Mouse (Mus musculus) limb, embryonic 11.5 days (tissue): Measurements from ENCODE around the gene Hoxd8. TPM values are rescaled to one million over a fixed set of nuclear protein-coding genes. Genes with fewer than 3 reads are reported as not detected.

Source experiments
- ATAC-seq: fragments of 200-750 bp; cut with Nextera tagmentation; 2 replicates; pipeline ENCODE4 v1.8.0; 2017; ENCODE audit warnings: low read depth; ENCODE audit not compliant: insufficient number of reproducible peaks, low FRiP score, low TSS enrichment
- DNase-seq: peaks from one replicate; pipeline ENCODE4 v3.0.0-alpha.2; 2015; ENCODE audit warnings: low spot score
- H3K27ac ChIP-seq: fragments of 300-500 bp; sonication (generic); replicated peaks from 2 replicates; pipeline ENCODE4 v1.5.1; 2014; ENCODE audit warnings: low read depth, mild to moderate bottlenecking, low read length
- H3K27me3 ChIP-seq: fragments of 300-500 bp; sonication (generic); 2 replicates; pipeline ENCODE4 v1.6.1; 2014; ENCODE audit warnings: mild to moderate bottlenecking, low read length, mixed read lengths; ENCODE audit not compliant: control insufficient read depth, insufficient read depth
- H3K36me3 ChIP-seq: fragments of 300-500 bp; sonication (generic); 2 replicates; pipeline ENCODE4 v1.6.1; 2014; ENCODE audit warnings: mild to moderate bottlenecking, low read length, moderate library complexity, mixed read lengths; ENCODE audit not compliant: control insufficient read depth, insufficient read depth
- H3K4me1 ChIP-seq: fragments of 300-500 bp; sonication (generic); 2 replicates; pipeline ENCODE4 v1.6.1; 2014; ENCODE audit warnings: low read length, mixed read lengths; ENCODE audit not compliant: control insufficient read depth, insufficient read depth
- H3K4me2 ChIP-seq: fragments of 300-500 bp; sonication (generic); 2 replicates; pipeline ENCODE4 v1.6.1; 2014; ENCODE audit warnings: low read depth, mild to moderate bottlenecking, moderate library complexity; ENCODE audit not compliant: severe bottlenecking
- H3K4me3 ChIP-seq: fragments of 300-500 bp; sonication (generic); 2 replicates; pipeline ENCODE4 v1.5.1; 2014; ENCODE audit warnings: low read depth, low read length
- H3K9ac ChIP-seq: fragments of 300-500 bp; sonication (generic); 2 replicates; pipeline ENCODE4 v1.6.1; 2014; ENCODE audit warnings: mild to moderate bottlenecking, low read length
- H3K9me3 ChIP-seq: fragments of 300-500 bp; sonication (generic); 2 replicates; pipeline ENCODE4 v1.6.1; 2016; ENCODE audit warnings: low read length; ENCODE audit not compliant: control insufficient read depth
- WGBS: fragments of 180-500 bp; shearing (Covaris S2); extraction: QIAGEN DNeasy Blood & Tissue Kit; methylation state at CpG from one replicate; pipeline ENCODE4 v1.1.7; 2014; 5-methylcytosine and 5-hydroxymethylcytosine counted together
- polyA plus RNA-seq: library from polyadenylated mRNA; unstranded; fragments of >200 nt; fragmentation: Nextera tagmentation; extraction: Ambion mirVana; gene quantifications from 2 replicates; pipeline ENCODE4 v1.2.1, GENCODE M21; 2014

Hoxd8 gene
- polyA plus RNA-seq, 1 experiment from 2014 or later: 13.1 TPM

GRCm38 (mm10) chr2:74747661-74748141 is 43.3 kb downstream of the Hoxd8 start:
- WGBS: 11% methylated on average over 11 of the region's 11 CpGs
- Histone ChIP-seq H3K36me3 (no peaks in the 10 kb centered on the region), H3K4me3 (no peak overlapping the region), H3K9me3 (no peaks in the 10 kb centered on the region), H3K9ac (no peak overlapping the region), H3K4me1 (peaks cover 17% of the 10 kb centered on the region), H3K27me3 (peaks cover 75% of the 10 kb centered on the region), H3K27ac (no peak overlapping the region), H3K4me2 (no peak overlapping the region)
- peak; percentile 45 for DNase-seq
- ATAC-seq: no peak

DNA sequence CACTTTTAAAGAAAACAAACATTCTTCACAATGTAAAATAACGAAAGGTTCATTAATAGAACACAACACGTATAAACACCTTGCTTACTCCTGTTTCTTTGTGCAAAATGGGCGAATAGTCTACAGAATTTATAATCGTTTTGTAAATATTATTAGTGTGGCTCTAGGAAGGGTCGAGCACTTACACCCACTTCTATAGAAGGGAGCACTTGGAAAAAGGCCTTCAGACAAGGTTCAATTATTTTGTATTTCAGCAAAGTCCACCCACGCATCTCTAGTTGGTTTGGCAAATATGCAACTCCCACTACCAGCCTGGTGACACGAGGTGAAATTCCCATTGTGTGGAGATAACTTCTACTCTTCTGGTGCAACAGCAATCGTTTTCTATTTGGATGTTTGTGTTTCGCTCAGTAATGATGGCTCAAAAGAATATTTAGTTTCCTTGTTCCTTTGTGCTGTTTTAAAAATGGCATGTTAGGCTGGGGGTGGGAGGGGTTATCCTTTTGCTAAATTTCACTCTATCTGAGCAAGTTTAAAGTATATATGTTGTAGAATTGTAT is 44.1 kb downstream of the Hoxd8 start:
- H3K4me1 ChIP-seq: peaks cover 24% of the 10 kb centered on the region
- H3K9me3 ChIP-seq: no peaks in the 10 kb centered on the region
- peaks cover 75% of the 10 kb centered on the region for H3K27me3 ChIP-seq
- ATAC-seq: no peak
- H3K9ac ChIP-seq: no peak overlapping the region
- H3K27ac ChIP-seq: no peak overlapping the region
- H3K36me3 ChIP-seq: no peaks in the 10 kb centered on the region
- H3K4me3 ChIP-seq: no peak overlapping the region
- H3K4me2 ChIP-seq: no peak overlapping the region
- 20% methylated on average over 9 of the region's 9 CpGs for WGBS
- DNase-seq: peak; percentile 39

GRCm38 (mm10) chr2:74749337-74750121 is 45.1 kb downstream of the Hoxd8 start:
- no peaks in the 10 kb centered on the region for H3K36me3 ChIP-seq
- H3K27me3 ChIP-seq: peaks cover 69% of the 10 kb centered on the region
- ATAC-seq: peak; percentile 24
- H3K4me1 ChIP-seq: peaks cover 24% of the 10 kb centered on the region
- peak overlapping the region; percentile 51 for H3K9ac ChIP-seq
- no peaks in the 10 kb centered on the region for H3K9me3 ChIP-seq
- H3K4me3 ChIP-seq: peak overlapping the region; percentile 35
- H3K4me2 ChIP-seq: peak overlapping the region; percentile 84
- WGBS: under 1% methylated on average over 47 of the region's 47 CpGs
- peak overlapping the region; percentile 33; the same call in 1 of the 2 replicates for H3K27ac ChIP-seq
- DNase-seq: peak; percentile 85

- ATAC-seq: no peak
- no peaks in the 10 kb centered on the region for H3K9me3 ChIP-seq
- H3K4me3 ChIP-seq: no peak overlapping the region
- no peak overlapping the region for H3K27ac ChIP-seq
- H3K9ac ChIP-seq: no peak overlapping the region
- DNase-seq: no peak
- 51% methylated on average over 5 of the region's 5 CpGs for WGBS
- H3K36me3 ChIP-seq: no peaks in the 10 kb centered on the region
- H3K4me1 ChIP-seq: peaks cover 24% of the 10 kb centered on the region
- H3K27me3 ChIP-seq: peaks cover 56% of the 10 kb centered on the region
- H3K4me2 ChIP-seq: no peak overlapping the region
Measured at GRCm38 (mm10) chr2:74750731-74751250, 46.4 kb downstream of the Hoxd8 start.

DNA sequence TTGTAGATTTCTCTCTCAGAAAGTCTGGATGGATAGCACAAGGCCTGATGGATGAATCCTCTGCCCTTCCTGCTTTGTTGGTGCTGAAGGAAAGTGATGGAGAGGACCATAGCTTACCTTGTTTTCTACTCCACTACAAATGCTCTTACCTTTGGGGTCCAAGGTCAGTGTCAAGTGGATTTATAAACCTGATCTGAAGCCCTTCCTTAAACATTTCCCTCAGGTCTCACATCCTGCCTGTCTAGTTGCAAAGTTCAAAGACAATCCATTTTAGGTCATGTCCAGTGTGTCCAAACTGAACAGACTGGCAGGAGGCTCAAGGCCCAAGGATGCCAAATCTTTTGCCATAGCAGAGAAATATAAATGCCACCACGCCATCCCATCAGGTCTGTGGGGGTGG is 47.4 kb downstream of the Hoxd8 start:
- WGBS: 100% methylated on average over 1 of the region's 1 CpGs

GRCm38 (mm10) chr2:74752431-74753174 is 48.2 kb downstream of the Hoxd8 start:
- ATAC-seq (peak; percentile 67; the same call in 1 of the 2 replicates), DNase-seq (peak; percentile 71)
- Histone ChIP-seq H3K4me3 (peak overlapping the region; percentile 35), H3K27ac (no peak overlapping the region), H3K4me1 (peaks cover 16% of the 10 kb centered on the region; the same call in 1 of the 2 replicates), H3K9me3 (no peaks in the 10 kb centered on the region), H3K36me3 (no peaks in the 10 kb centered on the region), H3K9ac (peak overlapping the region; percentile 74), H3K4me2 (peak overlapping the region; percentile 75), H3K27me3 (peaks cover 38% of the 10 kb centered on the region)
- 2% methylated on average over 45 of the region's 45 CpGs for WGBS

More for the DNA sequence above, 47.4 kb downstream of the Hoxd8 start:
- H3K27me3 ChIP-seq: peaks cover 46% of the 10 kb centered on the region
- peaks cover 18% of the 10 kb centered on the region for H3K4me1 ChIP-seq
- H3K4me3 ChIP-seq: no peak overlapping the region
- H3K9ac ChIP-seq: no peak overlapping the region
- H3K9me3 ChIP-seq: no peaks in the 10 kb centered on the region
- no peak for DNase-seq
- H3K36me3 ChIP-seq: no peaks in the 10 kb centered on the region
- ATAC-seq: no peak
- H3K27ac ChIP-seq: no peak overlapping the region
- no peak overlapping the region for H3K4me2 ChIP-seq

- peaks cover 36% of the 10 kb centered on the region for H3K27me3 ChIP-seq
- no peaks in the 10 kb centered on the region for H3K9me3 ChIP-seq
- H3K4me2 ChIP-seq: peak overlapping the region; percentile 75
- under 1% methylated on average over 25 of the region's 25 CpGs for WGBS
- H3K4me3 ChIP-seq: peak overlapping the region; percentile 35
- H3K4me1 ChIP-seq: peaks cover 16% of the 10 kb centered on the region; the same call in 1 of the 2 replicates
- ATAC-seq (peak; percentile 64), DNase-seq (no peak)
- no peak overlapping the region for H3K27ac ChIP-seq
- H3K9ac ChIP-seq: peak overlapping the region; percentile 74
- no peaks in the 10 kb centered on the region for H3K36me3 ChIP-seq
Measured at GRCm38 (mm10) chr2:74753175-74753523, 48.7 kb downstream of the Hoxd8 start.

DNA sequence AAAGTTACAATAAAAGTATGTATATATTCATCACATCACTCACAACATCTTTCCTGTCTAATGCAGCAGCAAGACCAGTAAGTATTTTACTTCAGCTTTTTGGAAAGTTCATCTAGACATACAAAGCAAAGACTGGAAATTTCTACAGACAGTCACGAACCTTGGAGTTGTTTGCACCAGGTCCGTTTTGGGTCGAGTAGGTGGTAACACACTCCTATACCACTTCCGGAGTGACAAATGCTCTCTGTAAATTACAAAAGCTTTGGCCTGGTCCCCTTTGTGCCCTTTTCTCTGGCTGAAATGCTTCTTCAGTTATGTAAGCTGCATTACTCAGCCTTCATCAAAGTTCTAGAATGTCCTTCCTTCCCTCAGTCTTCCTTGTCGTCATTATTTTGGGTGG is 49.3 kb downstream of the Hoxd8 start:
- H3K4me3 ChIP-seq: no peak overlapping the region
- no peaks in the 10 kb centered on the region for H3K36me3 ChIP-seq
- H3K27me3 ChIP-seq: peaks cover 32% of the 10 kb centered on the region
- DNase-seq (no peak), ATAC-seq (no peak)
- H3K9me3 ChIP-seq: no peaks in the 10 kb centered on the region
- H3K4me2 ChIP-seq: no peak overlapping the region
- no peak overlapping the region for H3K27ac ChIP-seq
- H3K9ac ChIP-seq: no peak overlapping the region
- WGBS: 27% methylated on average over 5 of the region's 5 CpGs
- H3K4me1 ChIP-seq: peaks cover 16% of the 10 kb centered on the region; the same call in 1 of the 2 replicates
